Mouse (Mus musculus) MEL (cell line): ENCODE results near the gene Prdx1. TPM values are rescaled to one million over a fixed set of nuclear protein-coding genes. Genes with fewer than 3 reads are reported as not detected.

ENCODE experiments used
- polyA plus RNA-seq, 2 experiments: library from polyadenylated mRNA; stranded (reverse) in 1 of 2; unstranded in 1 of 2; fragments of >175 nt in 1 of 2; fragments of >200 nt in 1 of 2; gene quantifications; 2 replicates each; pipeline versions ENCODE4 v1.2.1 to v1.2.4; 2012; ENCODE audit warnings: low replicate concordance in 2 of 2, low read depth in 1 of 2; ENCODE audit not compliant: insufficient read length in 2 of 2, insufficient read depth in 1 of 2, missing spikeins in 1 of 2
- total RNA-seq: library from RNA; depleted of rRNA; stranded (reverse); fragments of 300-350 nt; gene quantifications from 2 replicates; pipeline ENCODE4 v1.2.3, GENCODE M21; 2012; rRNA removed

Prdx1 gene
- total and polyA plus RNA-seq, 3 experiments = 223 to 416 TPM; not detected in 1

Other genes starting within 250 kb of the Prdx1 start
- gene Mast2, start 221.4 kb upstream of the Prdx1 start, total RNA-seq = 13.3 and 14.8 TPM in 2 replicates
- gene Mast2, start 221.4 kb upstream of the Prdx1 start, polyA plus RNA-seq = 100 to 1,000 TPM in 1 of 2 experiments, 10 to 100 TPM in 1; 46.4 to 126 TPM
- 8.4 and 10.1 TPM in 2 replicates for gene Ipp, start 178.0 kb upstream of the Prdx1 start, total RNA-seq
- gene Ipp, start 178.0 kb upstream of the Prdx1 start, polyA plus RNA-seq = 1 to 10 TPM in 1 of 2 experiments, not detected in 1; 8.8 TPM
- 6.9 and 7.8 TPM in 2 replicates for gene Tmem69, start 129.6 kb upstream of the Prdx1 start, total RNA-seq
- 100 to 1,000 TPM in 1 of 2 experiments, 10 to 100 TPM in 1; 34.1 to 153 TPM for gene Tmem69, start 129.6 kb upstream of the Prdx1 start, polyA plus RNA-seq
- gene Gpbp1l1, start 127.9 kb upstream of the Prdx1 start, total RNA-seq = 26.7 and 29.1 TPM in 2 replicates
- 10 to 100 TPM in 1 of 2 experiments, not detected in 1; 46.3 TPM for gene Gpbp1l1, start 127.9 kb upstream of the Prdx1 start, polyA plus RNA-seq
- 1.0 and 1.2 TPM in 2 replicates for gene Ccdc17, start 88.9 kb upstream of the Prdx1 start, total RNA-seq
- gene Ccdc17, start 88.9 kb upstream of the Prdx1 start, polyA plus RNA-seq = 1 to 10 TPM in 1 of 2 experiments, not detected in 1; 1.5 TPM
- 133 and 159 TPM in 2 replicates for gene Nasp, start 57.6 kb upstream of the Prdx1 start, total RNA-seq
- gene Nasp, start 57.6 kb upstream of the Prdx1 start, polyA plus RNA-seq = 100 to 1,000 TPM in 1 of 2 experiments, not detected in 1; 174 TPM
- gene Akr1a1, start 33.9 kb upstream of the Prdx1 start, total RNA-seq = 258 and 281 TPM in 2 replicates
- 100 to 1,000 TPM in 1 of 2 experiments, not detected in 1; 358 TPM for gene Akr1a1, start 33.9 kb upstream of the Prdx1 start, polyA plus RNA-seq
- 12.2 and 15.1 TPM in 2 replicates for gene Mmachc, start 22.9 kb downstream of the Prdx1 start, total RNA-seq
- 10 to 100 TPM in 1 of 2 experiments, not detected in 1; 22.8 TPM for gene Mmachc, start 22.9 kb downstream of the Prdx1 start, polyA plus RNA-seq
- 12.3 and 14.2 TPM in 2 replicates for gene Ccdc163, start 23.0 kb downstream of the Prdx1 start, total RNA-seq
- 10 to 100 TPM in 1 of 2 experiments, not detected in 1; 26.0 TPM for gene Ccdc163, start 23.0 kb downstream of the Prdx1 start, polyA plus RNA-seq
- 2.3 and 2.8 TPM in 2 replicates for gene Tesk2, start 35.4 kb downstream of the Prdx1 start, total RNA-seq
- 1 to 10 TPM in 1 of 2 experiments, not detected in 1; 3.3 TPM for gene Tesk2, start 35.4 kb downstream of the Prdx1 start, polyA plus RNA-seq
- 46.4 and 49.3 TPM in 2 replicates for gene Toe1, start 122.1 kb downstream of the Prdx1 start, total RNA-seq
- gene Toe1, start 122.1 kb downstream of the Prdx1 start, polyA plus RNA-seq = 10 to 100 TPM in 1 of 2 experiments, not detected in 1; 38.3 TPM
- gene Mutyh, start 122.2 kb downstream of the Prdx1 start, total RNA-seq = 0.75 and 0.81 TPM in 2 replicates
- gene Mutyh, start 122.2 kb downstream of the Prdx1 start, polyA plus RNA-seq = 1 to 10 TPM in 1 of 2 experiments, not detected in 1; 2.5 TPM
- gene Hpdl, start 136.2 kb downstream of the Prdx1 start, total RNA-seq = 0.10 TPM in 1 of 2 replicates, not detected in the other
- under 1 TPM in 1 of 2 experiments, not detected in 1; 0.14 TPM for gene Hpdl, start 136.2 kb downstream of the Prdx1 start, polyA plus RNA-seq
- gene Zswim5, start 191.8 kb downstream of the Prdx1 start, total RNA-seq = 0.03 TPM in 1 of 2 replicates, not detected in the other
- gene Zswim5, start 191.8 kb downstream of the Prdx1 start, polyA plus RNA-seq = under 1 TPM in 1 of 2 experiments, not detected in 1; 0.03 TPM